Mouse (Mus musculus): ENCODE results near the gene Gm21319. TPM values are rescaled to one million over a fixed set of nuclear protein-coding genes. Genes with fewer than 3 reads are reported as not detected.
"Not testable (repeated sequence)": the region's sequence is repeated elsewhere in the genome, so short reads cannot be mapped to it uniquely, and the experiment has no call there.

Gm21319 gene
- polyA plus RNA-seq (2014; fragmentation: Nextera tagmentation; extraction: Ambion mirVana): not detected in 2 replicates

DNA sequence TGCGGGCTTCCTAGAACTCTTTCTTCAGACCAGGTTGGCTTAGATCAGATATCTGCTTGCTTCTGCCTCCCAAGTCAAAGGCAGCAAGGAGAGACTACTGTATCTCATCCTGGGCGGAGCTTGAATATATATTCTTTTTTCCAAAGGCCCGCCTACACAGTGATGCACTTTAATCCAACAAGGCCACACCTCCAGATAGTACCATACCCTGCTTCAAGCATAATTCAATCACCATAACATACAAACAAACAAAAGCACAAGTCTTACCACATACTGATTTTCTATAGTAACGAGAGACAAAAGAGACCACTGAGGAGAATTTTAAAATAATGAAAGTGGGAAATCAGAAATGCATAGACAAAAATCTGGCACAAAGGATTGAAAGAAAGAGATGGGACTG is at the start of gene Gm21319:
Gene Gm21319 (minus strand): TSS at position 101 of the 400 bp plus-strand sequence.
- H3K9ac ChIP-seq; H3K36me3 ChIP-seq (ENCODE audit: insufficient read depth); ATAC-seq (ENCODE audit: insufficient read depth); H3K4me2 ChIP-seq; H3K4me3 ChIP-seq (ENCODE audit: low read depth, low read length); H3K9me3 ChIP-seq (ENCODE audit: low read depth, low read length); H3K27me3 ChIP-seq (ENCODE audit: insufficient read depth, low read length); H3K27ac ChIP-seq (ENCODE audit: low read depth); H3K4me1 ChIP-seq (ENCODE audit: insufficient read depth); DNase-seq: not testable (repeated sequence)
- WGBS: 81% methylated on average over 4 of the region's 4 CpGs

DNA sequence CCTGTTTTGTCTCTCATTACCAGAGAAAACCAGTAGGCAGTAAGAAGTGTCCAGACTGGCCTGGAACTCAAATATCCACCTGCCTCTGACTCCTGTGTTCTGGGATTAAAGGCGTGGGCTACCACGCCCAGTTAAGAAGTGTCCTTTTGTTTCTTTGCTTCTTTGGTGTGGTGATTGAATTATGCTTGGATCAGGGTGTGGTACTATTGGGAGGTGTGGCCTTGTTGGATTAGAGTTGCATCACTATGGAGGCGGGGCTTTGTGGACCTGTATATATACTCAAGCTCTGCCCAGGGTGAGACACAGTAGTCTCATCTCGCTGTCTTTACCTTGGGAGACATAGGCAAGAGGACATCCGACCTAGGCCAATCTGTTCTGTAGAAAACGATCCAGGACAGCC is 40.7 kb upstream of the Gm21319 start, which contains the start of gene BB287469:
Gene BB287469 (plus strand): TSS at position 301 of the 400 bp plus-strand sequence.
- not testable (repeated sequence) for H3K27me3 ChIP-seq (ENCODE audit: insufficient read depth, low read length); H3K4me1 ChIP-seq (ENCODE audit: insufficient read depth); H3K4me3 ChIP-seq (ENCODE audit: low read depth, low read length); H3K4me2 ChIP-seq; H3K27ac ChIP-seq (ENCODE audit: low read depth); ATAC-seq (ENCODE audit: insufficient read depth); H3K9ac ChIP-seq; DNase-seq; H3K9me3 ChIP-seq (ENCODE audit: low read depth, low read length); H3K36me3 ChIP-seq (ENCODE audit: insufficient read depth)
- 89% methylated on average over 5 of the region's 6 CpGs for WGBS

DNA sequence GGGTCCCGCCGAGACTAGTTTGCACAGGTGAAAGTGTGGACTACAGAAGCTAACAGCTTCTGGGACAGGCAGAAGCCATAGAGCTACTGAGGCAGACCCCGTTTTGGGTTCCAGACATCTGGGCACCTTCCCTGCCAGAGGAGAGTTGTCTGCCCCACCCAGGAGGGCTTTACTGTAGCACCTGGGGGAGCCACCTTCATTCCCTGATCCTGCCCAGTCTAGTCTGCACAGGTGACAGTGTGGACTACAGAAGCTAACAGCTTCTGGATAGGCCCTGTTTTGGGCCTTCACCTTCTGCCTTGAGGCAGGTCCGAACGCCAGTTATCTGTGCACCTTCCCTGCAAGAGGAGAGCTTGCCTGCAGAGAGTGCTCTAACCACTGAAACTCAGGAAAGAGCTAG is 22.4 kb upstream of the Gm21319 start:
- DNase-seq; H3K36me3 ChIP-seq (ENCODE audit: insufficient read depth); H3K27ac ChIP-seq (ENCODE audit: low read depth); H3K4me1 ChIP-seq (ENCODE audit: insufficient read depth); ATAC-seq (ENCODE audit: insufficient read depth); H3K9me3 ChIP-seq (ENCODE audit: low read depth, low read length); H3K4me2 ChIP-seq; H3K27me3 ChIP-seq (ENCODE audit: insufficient read depth, low read length); H3K4me3 ChIP-seq (ENCODE audit: low read depth, low read length); H3K9ac ChIP-seq: not testable (repeated sequence)
- 87% methylated on average over 5 of the region's 5 CpGs for WGBS

DNA sequence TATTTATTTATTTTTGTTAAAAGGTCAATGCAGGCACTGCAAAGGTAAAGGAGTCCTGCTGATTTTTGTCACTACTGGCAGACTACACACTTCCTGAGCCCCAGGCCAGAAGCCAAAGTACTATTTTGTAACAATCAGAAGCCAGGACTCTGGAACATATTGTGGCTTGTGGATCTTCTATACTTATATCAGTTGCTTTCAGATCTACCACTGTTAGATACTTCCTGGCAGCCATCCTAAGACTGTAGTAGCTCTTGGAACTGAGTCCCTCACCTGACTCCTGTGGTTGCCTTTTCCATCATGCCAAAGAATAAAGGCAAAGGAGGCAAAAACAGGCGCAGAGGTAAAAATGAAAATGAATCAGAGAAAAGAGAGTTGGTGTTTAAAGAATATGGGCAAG is 19.7 kb upstream of the Gm21319 start, which contains the start of gene Gm21936:
Gene Gm21936 (plus strand): TSS at position 301 of the 400 bp plus-strand sequence.
- not testable (repeated sequence) for H3K4me2 ChIP-seq; H3K27ac ChIP-seq (ENCODE audit: low read depth); H3K4me1 ChIP-seq (ENCODE audit: insufficient read depth); H3K36me3 ChIP-seq (ENCODE audit: insufficient read depth); H3K9ac ChIP-seq; H3K9me3 ChIP-seq (ENCODE audit: low read depth, low read length); DNase-seq; H3K4me3 ChIP-seq (ENCODE audit: low read depth, low read length); H3K27me3 ChIP-seq (ENCODE audit: insufficient read depth, low read length); ATAC-seq (ENCODE audit: insufficient read depth)
- 100% methylated on average over 1 of the region's 1 CpGs for WGBS

Other genes starting within 250 kb of the Gm21319 start
- gene Oog1, start 173.1 kb downstream of the Gm21319 start, polyA plus RNA-seq (2014; fragmentation: Nextera tagmentation; extraction: Ambion mirVana): not detected in 2 replicates
- not detected in 2 replicates for gene Gm4027, start 156.9 kb downstream of the Gm21319 start, polyA plus RNA-seq (2014; fragmentation: Nextera tagmentation; extraction: Ambion mirVana)
- gene Gm16381, start 131.1 kb downstream of the Gm21319 start, polyA plus RNA-seq (2014; fragmentation: Nextera tagmentation; extraction: Ambion mirVana): not detected in 2 replicates
- gene Gm21936, start 19.8 kb upstream of the Gm21319 start, polyA plus RNA-seq (2014; fragmentation: Nextera tagmentation; extraction: Ambion mirVana): not detected in 2 replicates
- gene BB287469, start 40.8 kb upstream of the Gm21319 start, polyA plus RNA-seq (2014; fragmentation: Nextera tagmentation; extraction: Ambion mirVana): not detected in 2 replicates
- gene Gm2001, start 66.6 kb upstream of the Gm21319 start, polyA plus RNA-seq (2014; fragmentation: Nextera tagmentation; extraction: Ambion mirVana): not detected in 2 replicates
- gene Gm2016, start 98.3 kb upstream of the Gm21319 start, polyA plus RNA-seq (2014; fragmentation: Nextera tagmentation; extraction: Ambion mirVana): not detected in 2 replicates
- not detected in 2 replicates for gene Gm2022, start 119.6 kb upstream of the Gm21319 start, polyA plus RNA-seq (2014; fragmentation: Nextera tagmentation; extraction: Ambion mirVana)
- gene Gm2035, start 144.1 kb upstream of the Gm21319 start, polyA plus RNA-seq (2014; fragmentation: Nextera tagmentation; extraction: Ambion mirVana): not detected in 2 replicates
- not detected in 2 replicates for gene Gm2042, start 178.3 kb upstream of the Gm21319 start, polyA plus RNA-seq (2014; fragmentation: Nextera tagmentation; extraction: Ambion mirVana)
- gene Gm2075, start 236.1 kb upstream of the Gm21319 start, polyA plus RNA-seq (2014; fragmentation: Nextera tagmentation; extraction: Ambion mirVana): not detected in 2 replicates
- gene Gm6803, start 243.0 kb upstream of the Gm21319 start, polyA plus RNA-seq (2014; fragmentation: Nextera tagmentation; extraction: Ambion mirVana): not detected in 2 replicates